Mouse (Mus musculus) heart, postnatal 14 days (tissue): ENCODE measurements around the gene Tm4sf20. TPM values are rescaled to one million over a fixed set of nuclear protein-coding genes. Genes with fewer than 3 reads are reported as not detected.

Experiments
- DNase-seq, 2 experiments: peaks; one replicate each; pipeline ENCODE4 v3.0.0; 2021 to 2022
- intact Hi-C: fragments of 180-260 bp; cut with DNase I; formaldehyde crosslinking; loops from one replicate; pipeline ENCODE4 v1.15.1; 2025
- total RNA-seq, 2 experiments: library from RNA; stranded (reverse); gene quantifications; 2 replicates each; pipeline ENCODE4 v1.2.3; 2021

The Tm4sf20 gene
- total RNA-seq, 2 experiments from 2014 or later: not detected

- DNase-seq: no peak
- intact Hi-C loops: loop anchor here (10.0 kb wide), 1 partner anchor 931 kb away; no protein-coding TSS in a partner anchor
These were observed 15.3 kb upstream of the Tm4sf20 start for GRCm38 (mm10) chr1:82783559-82783958.

GRCm38 (mm10) chr1:82779388-82779966, 11.2 kb upstream of the Tm4sf20 start:
- DNase-seq: no peak
- intact Hi-C loops: no loop called here

GRCm38 (mm10) chr1:82775293-82775692, 7.0 kb upstream of the Tm4sf20 start:
- intact Hi-C loops: no loop called here
- DNase-seq: no peak

- no peak for DNase-seq
- intact Hi-C loops: no loop called here
These were observed 4.9 kb upstream of the Tm4sf20 start for GRCm38 (mm10) chr1:82773208-82773607.

- intact Hi-C loops: no loop called here
- no peak for DNase-seq
These were observed 4.2 kb upstream of the Tm4sf20 start for GRCm38 (mm10) chr1:82772428-82772827.

GRCm38 (mm10) chr1:82771022-82771586, 2.8 kb upstream of the Tm4sf20 start, which contains the start of gene Gm47791:
TSS of gene Gm47791 (minus strand) at chr1:82771243.
- intact Hi-C loops: no loop called here
- DNase-seq: no peak

- no peak for DNase-seq
- intact Hi-C loops: no loop called here
These were observed 1.6 kb downstream of the Tm4sf20 start for GRCm38 (mm10) chr1:82766641-82767040.

- no peak for DNase-seq
- intact Hi-C loops: no loop called here
These were observed 2.0 kb downstream of the Tm4sf20 start for GRCm38 (mm10) chr1:82766227-82766626.

- intact Hi-C loops: no loop called here
- DNase-seq: no peak
These were observed 6.0 kb downstream of the Tm4sf20 start for GRCm38 (mm10) chr1:82762274-82762673.

- no peak for DNase-seq
- intact Hi-C loops: no loop called here
These were observed 6.6 kb downstream of the Tm4sf20 start for GRCm38 (mm10) chr1:82761454-82762169.

- intact Hi-C loops: no loop called here
- DNase-seq: no peak
These were observed 8.7 kb downstream of the Tm4sf20 start for GRCm38 (mm10) chr1:82759520-82759919.

GRCm38 (mm10) chr1:82747714-82748452, 20.4 kb downstream of the Tm4sf20 start:
- DNase-seq: no peak
- intact Hi-C loops: no loop called here

- intact Hi-C loops: no loop called here
- no peak for DNase-seq
These were observed 21.9 kb downstream of the Tm4sf20 start for GRCm38 (mm10) chr1:82746408-82746807.

GRCm38 (mm10) chr1:82743962-82744361, 24.3 kb downstream of the Tm4sf20 start:
- intact Hi-C loops: no loop called here
- DNase-seq: no peak

- intact Hi-C loops: no loop called here
- no peak for DNase-seq
These were observed 26.7 kb downstream of the Tm4sf20 start for GRCm38 (mm10) chr1:82741539-82741938.

GRCm38 (mm10) chr1:82738066-82738465, 30.2 kb downstream of the Tm4sf20 start:
- DNase-seq: no peak
- intact Hi-C loops: no loop called here

- no peak for DNase-seq
- intact Hi-C loops: no loop called here
These were observed 34.9 kb downstream of the Tm4sf20 start for GRCm38 (mm10) chr1:82733357-82733756.

- intact Hi-C loops: no loop called here
- no peak for DNase-seq
These were observed 41.8 kb downstream of the Tm4sf20 start for GRCm38 (mm10) chr1:82726482-82726881.

- no peak for DNase-seq
- intact Hi-C loops: loop anchor here (2.0 kb wide), 1 partner anchor 61 kb away; no protein-coding TSS in a partner anchor
These were observed 42.4 kb downstream of the Tm4sf20 start for GRCm38 (mm10) chr1:82725875-82726185.

- intact Hi-C loops: loop anchor here (2.0 kb wide), 1 partner anchor 62 kb away; no protein-coding TSS in a partner anchor
- no peak for DNase-seq
These were observed 43.0 kb downstream of the Tm4sf20 start for GRCm38 (mm10) chr1:82725026-82725874.
